Mouse (Mus musculus) forebrain, embryonic 16.5 days (tissue): Measurements from ENCODE around the gene Nudt22. TPM values are rescaled to one million over a fixed set of nuclear protein-coding genes. Genes with fewer than 3 reads are reported as not detected.
A peak's percentile ranks its signal among the peaks of the same experiment; 100 is the strongest.

Experiments
- ATAC-seq: fragments of 200-750 bp; cut with Nextera tagmentation; 2 replicates; pipeline ENCODE4 v1.8.0; 2017; ENCODE audit warnings: mild to moderate bottlenecking, moderate library complexity
- H3K27ac ChIP-seq: fragments of 300-500 bp; sonication (generic); 2 replicates; pipeline ENCODE4 v1.5.1; 2014; ENCODE audit warnings: low read length, control low read depth
- H3K27me3 ChIP-seq: fragments of 300-500 bp; sonication (generic); replicated peaks from 2 replicates; pipeline ENCODE4 v1.6.1; 2014; ENCODE audit warnings: low read length; ENCODE audit not compliant: control insufficient read depth, insufficient read depth
- H3K36me3 ChIP-seq: fragments of 300-500 bp; sonication (generic); 2 replicates; pipeline ENCODE4 v1.6.1; 2014; ENCODE audit not compliant: control insufficient read depth, insufficient read depth
- H3K4me1 ChIP-seq: fragments of 300-500 bp; sonication (generic); replicated peaks from 2 replicates; pipeline ENCODE4 v1.6.1; 2014; ENCODE audit warnings: low read length; ENCODE audit not compliant: control insufficient read depth, insufficient read depth
- H3K4me2 ChIP-seq: fragments of 300-500 bp; sonication (generic); 2 replicates; pipeline ENCODE4 v1.6.1; 2014; ENCODE audit warnings: mild to moderate bottlenecking, low read length, control low read depth
- H3K4me3 ChIP-seq: fragments of 300-500 bp; sonication (generic); replicated peaks from 2 replicates; pipeline ENCODE4 v1.5.1; 2014; ENCODE audit warnings: mild to moderate bottlenecking, low read length, control low read depth
- H3K9ac ChIP-seq: fragments of 300-500 bp; sonication (generic); replicated peaks from 2 replicates; pipeline ENCODE4 v1.6.1; 2014; ENCODE audit warnings: low read depth, low read length, control low read depth
- H3K9me3 ChIP-seq: fragments of 300-500 bp; sonication (generic); 2 replicates; pipeline ENCODE4 v1.6.1; 2016; ENCODE audit warnings: low read length; ENCODE audit not compliant: control insufficient read depth
- WGBS: fragments of 180-500 bp; shearing (Covaris S2); extraction: QIAGEN DNeasy Blood & Tissue Kit; methylation state at CpG from one replicate; pipeline ENCODE4 v1.1.7; 2014; 5-methylcytosine and 5-hydroxymethylcytosine counted together
- polyA plus RNA-seq: library from polyadenylated mRNA; unstranded; fragments of >200 nt; fragmentation: Nextera tagmentation; extraction: Ambion mirVana; gene quantifications from 2 replicates; pipeline ENCODE4 v1.2.1, GENCODE M21; 2015

Gene Nudt22
- polyA plus RNA-seq, 1 experiment from 2014 or later = 16.0 TPM

DNA sequence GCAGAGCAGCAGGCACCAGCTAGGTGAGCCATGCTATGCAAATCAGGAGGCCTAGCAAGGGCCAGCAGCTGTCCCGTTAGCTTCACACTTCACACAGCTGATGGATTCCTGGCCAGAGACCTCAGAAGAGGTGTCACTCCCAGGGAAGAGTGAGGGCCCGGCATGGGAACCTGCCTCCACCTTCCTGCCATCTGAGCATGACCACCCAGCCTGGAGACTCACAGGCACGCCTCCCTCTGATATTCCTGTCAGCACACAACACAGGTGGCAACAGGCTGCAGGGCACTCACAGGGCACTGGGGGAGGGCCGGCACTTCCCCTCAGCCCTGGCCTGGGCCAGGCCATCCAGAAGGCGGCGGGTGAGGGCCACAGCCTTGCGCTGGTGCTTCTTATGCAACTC is 40.5 kb downstream of the Nudt22 start:
- Histone ChIP-seq H3K9me3 (no peaks in the 10 kb centered on the region), H3K4me1 (peaks cover 11% of the 10 kb centered on the region), H3K27me3 (no peaks in the 10 kb centered on the region), H3K9ac (no peak overlapping the region), H3K36me3 (no peaks in the 10 kb centered on the region), H3K27ac (no peak overlapping the region), H3K4me2 (no peak overlapping the region), H3K4me3 (no peak overlapping the region)
- 90% methylated on average over 7 of the region's 7 CpGs for WGBS
- ATAC-seq = no peak

DNA sequence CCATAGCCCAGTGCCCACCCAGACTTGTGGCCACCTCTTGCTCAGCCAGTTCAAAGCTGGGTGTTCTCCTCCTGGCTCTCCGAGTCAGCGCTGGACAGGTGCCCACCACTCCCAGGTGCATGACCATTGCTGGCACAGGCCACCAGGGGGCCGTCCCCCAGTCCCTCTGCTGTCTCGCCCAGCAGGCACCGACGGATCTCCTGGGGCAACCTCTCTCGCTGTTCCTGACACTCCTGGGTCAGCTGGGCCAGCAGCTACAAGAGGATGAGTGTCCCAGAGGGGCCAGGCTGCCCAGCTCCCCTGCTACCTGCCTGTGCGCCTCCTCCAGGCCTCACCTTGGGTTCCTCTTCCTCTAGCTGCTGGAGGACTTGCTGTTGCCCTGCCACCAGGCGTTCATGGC is 41.9 kb downstream of the Nudt22 start:
- 45% methylated on average over 9 of the region's 9 CpGs for whole genome bisulfite sequencing
- ATAC-seq = no peak
- Histone ChIP-seq H3K9me3 (no peaks in the 10 kb centered on the region), H3K4me3 (no peak overlapping the region), H3K36me3 (no peaks in the 10 kb centered on the region), H3K27ac (no peak overlapping the region), H3K27me3 (no peaks in the 10 kb centered on the region), H3K4me2 (no peak overlapping the region), H3K9ac (no peak overlapping the region), H3K4me1 (peaks cover 17% of the 10 kb centered on the region)

DNA sequence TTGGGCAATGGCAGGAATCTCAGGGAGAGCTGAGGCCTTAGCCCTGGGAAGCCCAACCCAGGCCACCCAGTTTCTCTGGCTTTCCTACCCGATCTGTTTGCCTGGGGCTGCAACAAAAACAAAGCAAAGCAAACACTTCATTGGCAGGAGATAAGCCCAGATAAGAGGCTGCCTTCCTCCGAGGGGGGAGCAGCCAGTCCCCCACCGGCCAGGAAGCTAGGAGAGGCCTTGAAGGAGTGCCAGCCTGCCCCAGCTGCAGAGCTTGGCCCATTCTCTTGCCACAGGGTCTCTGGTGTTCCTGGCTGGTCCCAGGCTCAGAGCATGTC is 43.2 kb downstream of the Nudt22 start:
- H3K36me3 ChIP-seq = no peaks in the 10 kb centered on the region
- H3K9ac ChIP-seq = peak overlapping the region; percentile 14; the same call in 1 of the 2 replicates
- H3K4me1 ChIP-seq = peaks cover 17% of the 10 kb centered on the region
- ATAC-seq = no peak
- H3K4me3 ChIP-seq = no peak overlapping the region; the same call in 1 of the 2 replicates
- no peaks in the 10 kb centered on the region for H3K9me3 ChIP-seq
- H3K4me2 ChIP-seq = peak overlapping the region; percentile 77
- no peak overlapping the region; the same call in 1 of the 2 replicates for H3K27ac ChIP-seq
- WGBS = 28% methylated on average over 3 of the region's 3 CpGs
- H3K27me3 ChIP-seq = no peaks in the 10 kb centered on the region

DNA sequence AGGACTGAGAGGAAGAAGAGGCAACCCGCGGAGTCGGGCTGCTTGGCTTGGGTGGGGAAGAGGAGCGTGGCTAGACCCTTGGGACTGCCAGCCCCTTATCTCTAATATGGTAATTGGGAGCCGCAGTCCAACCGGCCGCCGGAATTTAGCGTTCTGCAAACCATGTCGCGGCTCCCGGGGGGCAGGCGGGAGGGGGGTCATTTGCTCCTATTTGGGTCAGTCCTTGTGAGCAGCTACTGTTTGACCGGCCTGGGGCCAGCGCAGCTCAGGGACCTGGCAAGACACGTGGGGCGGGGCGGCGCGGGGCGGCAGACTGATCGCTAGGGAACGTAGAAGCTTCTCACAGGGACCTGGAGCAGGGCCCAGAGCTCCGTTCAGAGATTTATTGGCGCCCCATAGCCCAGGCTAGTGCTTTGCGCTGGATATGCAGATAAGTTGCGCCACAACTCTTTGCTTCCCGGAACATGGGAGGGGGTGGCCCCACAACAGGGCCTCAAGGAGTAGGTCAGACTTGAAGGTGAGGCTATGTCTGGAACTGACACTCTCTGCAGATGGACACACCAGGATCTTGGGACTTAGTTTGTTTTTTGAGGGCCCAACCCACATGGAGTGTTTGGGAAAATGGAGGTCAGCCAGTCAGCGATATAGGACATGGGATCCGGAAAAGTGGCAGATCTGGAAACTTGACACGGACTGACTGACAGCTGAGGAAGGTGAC is 43.8 kb downstream of the Nudt22 start:
- Histone ChIP-seq H3K4me1 (peaks cover 17% of the 10 kb centered on the region), H3K4me2 (peak overlapping the region; percentile 77), H3K27ac (peak overlapping the region; percentile 95), H3K36me3 (no peaks in the 10 kb centered on the region), H3K9ac (peak overlapping the region; percentile 76), H3K27me3 (no peaks in the 10 kb centered on the region), H3K4me3 (peak overlapping the region; percentile 68), H3K9me3 (no peaks in the 10 kb centered on the region)
- 3% methylated on average over 31 of the region's 31 CpGs for WGBS
- peak; percentile 39 for ATAC-seq

DNA sequence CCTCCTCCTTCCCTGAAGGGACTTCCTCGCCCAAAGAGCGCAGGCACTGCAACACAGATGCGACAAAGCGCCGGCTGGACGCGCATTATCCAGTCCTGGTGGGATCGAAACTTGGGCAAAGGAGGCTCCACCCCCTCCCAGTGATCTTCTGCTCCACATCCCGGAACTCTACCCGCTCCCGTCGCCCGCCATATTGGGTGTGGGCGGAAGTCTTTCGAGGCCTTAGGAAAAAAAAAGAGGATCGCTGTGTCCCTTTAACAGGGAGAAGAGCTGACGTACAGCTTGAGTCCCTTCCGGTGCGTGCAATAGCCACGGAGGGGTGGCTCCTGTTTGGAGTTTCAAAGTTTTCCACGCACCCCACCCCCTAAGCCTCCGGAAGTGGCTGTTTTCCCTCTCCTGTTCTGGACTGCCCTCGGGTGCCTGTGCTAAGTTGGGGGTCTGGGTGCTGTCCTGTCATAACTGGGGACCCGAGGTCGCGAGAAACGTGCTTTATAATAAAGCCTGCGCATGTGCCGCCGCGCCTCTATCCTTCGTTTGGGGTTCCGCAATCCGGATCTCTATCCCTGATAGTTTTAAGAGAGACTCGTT is 44.4 kb downstream of the Nudt22 start:
- Histone ChIP-seq H3K9me3 (no peaks in the 10 kb centered on the region), H3K4me1 (peaks cover 17% of the 10 kb centered on the region), H3K36me3 (no peaks in the 10 kb centered on the region), H3K4me2 (peak overlapping the region; percentile 77), H3K9ac (peak overlapping the region; percentile 76), H3K4me3 (peak overlapping the region; percentile 68), H3K27me3 (no peaks in the 10 kb centered on the region), H3K27ac (peak overlapping the region; percentile 95)
- peak; percentile 90 for ATAC-seq
- under 1% methylated on average over 35 of the region's 35 CpGs for WGBS

DNA sequence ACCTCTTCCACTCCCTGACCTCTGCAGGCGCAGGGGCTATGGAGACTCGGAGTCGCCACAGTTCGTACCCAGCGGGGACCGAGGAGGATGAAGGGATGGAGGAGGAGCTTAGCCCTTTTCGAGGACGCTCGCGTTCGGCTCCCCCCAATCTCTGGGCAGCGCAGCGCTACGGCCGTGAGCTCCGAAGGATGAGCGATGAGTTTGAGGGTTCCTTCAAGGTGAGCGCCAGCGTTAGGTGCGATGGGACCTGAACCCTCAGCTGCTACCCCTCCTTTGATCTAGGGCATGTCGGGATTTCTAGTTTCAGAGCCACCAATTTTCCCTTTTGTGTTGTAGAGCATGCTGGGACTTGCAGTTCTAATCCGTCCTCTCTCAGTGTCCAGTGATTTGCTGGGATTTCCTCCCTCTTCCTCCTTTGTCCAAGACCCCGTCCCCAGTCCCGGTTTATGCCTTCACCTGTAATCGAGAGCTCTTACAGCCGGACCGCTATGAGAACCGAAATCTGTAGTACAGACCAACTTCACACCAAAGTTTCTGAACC is 45.2 kb downstream of the Nudt22 start:
- ATAC-seq = peak; percentile 65

DNA sequence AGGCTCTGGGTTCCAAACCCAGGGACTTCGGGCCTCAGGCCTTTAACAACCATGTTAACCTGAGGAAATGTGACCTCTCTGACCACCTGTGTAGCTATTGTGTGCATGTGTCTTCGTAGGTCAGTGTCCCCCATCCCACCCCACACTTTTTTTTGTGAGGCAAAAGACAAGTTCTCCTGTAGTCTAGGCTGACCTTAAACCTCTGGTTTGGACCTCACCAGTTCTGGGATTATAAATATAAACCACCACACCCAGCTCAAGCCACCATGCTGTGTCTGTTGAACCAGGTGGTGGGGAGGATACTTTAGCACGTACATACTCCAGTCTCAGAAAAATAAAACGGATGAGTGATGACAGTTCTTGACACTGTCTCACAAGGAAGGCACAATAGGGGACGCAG is 46.0 kb downstream of the Nudt22 start:
- peaks cover 17% of the 10 kb centered on the region for H3K4me1 ChIP-seq

More for the DNA sequence above, 45.2 kb downstream of the Nudt22 start:
- peak overlapping the region; percentile 76 for H3K9ac ChIP-seq
- peak overlapping the region; percentile 77 for H3K4me2 ChIP-seq
- peaks cover 17% of the 10 kb centered on the region for H3K4me1 ChIP-seq
- peaks cover 2% of the 10 kb centered on the region; the same call in 1 of the 2 replicates for H3K36me3 ChIP-seq
- under 1% methylated on average over 28 of the region's 28 CpGs for WGBS
- H3K4me3 ChIP-seq = peak overlapping the region; percentile 68
- no peaks in the 10 kb centered on the region for H3K27me3 ChIP-seq
- peak overlapping the region; percentile 95 for H3K27ac ChIP-seq
- H3K9me3 ChIP-seq = no peaks in the 10 kb centered on the region

DNA sequence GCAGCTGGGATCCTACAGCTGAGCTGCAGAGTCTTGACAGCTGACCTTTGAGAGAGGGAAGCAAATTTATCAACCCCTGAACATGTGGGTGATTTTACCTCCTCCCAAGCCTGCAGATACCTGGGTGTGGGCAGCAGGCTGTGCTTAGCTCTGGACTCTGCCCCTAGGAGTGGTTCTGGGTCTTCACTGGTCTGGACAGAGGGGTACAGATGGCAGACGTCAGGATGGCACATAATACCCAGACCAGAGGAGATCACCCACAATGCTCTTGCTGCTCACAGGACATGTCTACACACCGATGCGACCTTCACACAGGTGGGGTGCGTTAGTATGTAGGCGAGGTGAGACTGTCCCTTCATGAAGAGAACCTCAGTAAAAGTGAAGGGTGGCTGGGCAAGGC is 46.4 kb downstream of the Nudt22 start:
- WGBS = 85% methylated on average over 5 of the region's 5 CpGs
- H3K9ac ChIP-seq = 0 out of 2 replicates have a peak overlapping the region, but pooled peaks have one; percentile 7
- no peak overlapping the region for H3K4me2 ChIP-seq
- peaks cover 17% of the 10 kb centered on the region for H3K4me1 ChIP-seq
- H3K27ac ChIP-seq = no peak overlapping the region
- no peak overlapping the region for H3K4me3 ChIP-seq
- no peaks in the 10 kb centered on the region for H3K27me3 ChIP-seq
- H3K36me3 ChIP-seq = peaks cover 2% of the 10 kb centered on the region; the same call in 1 of the 2 replicates
- H3K9me3 ChIP-seq = no peaks in the 10 kb centered on the region
- no peak for ATAC-seq

More for the DNA sequence above, 46.0 kb downstream of the Nudt22 start:
- 51% methylated on average over 5 of the region's 5 CpGs for WGBS
- Histone ChIP-seq H3K9ac (peak overlapping the region; percentile 76; the same call in 1 of the 2 replicates), H3K27me3 (no peaks in the 10 kb centered on the region), H3K27ac (no peak overlapping the region), H3K36me3 (peaks cover 2% of the 10 kb centered on the region; the same call in 1 of the 2 replicates), H3K4me2 (peak overlapping the region; percentile 77), H3K9me3 (no peaks in the 10 kb centered on the region), H3K4me3 (peak overlapping the region; percentile 68)
- no peak for ATAC-seq

DNA sequence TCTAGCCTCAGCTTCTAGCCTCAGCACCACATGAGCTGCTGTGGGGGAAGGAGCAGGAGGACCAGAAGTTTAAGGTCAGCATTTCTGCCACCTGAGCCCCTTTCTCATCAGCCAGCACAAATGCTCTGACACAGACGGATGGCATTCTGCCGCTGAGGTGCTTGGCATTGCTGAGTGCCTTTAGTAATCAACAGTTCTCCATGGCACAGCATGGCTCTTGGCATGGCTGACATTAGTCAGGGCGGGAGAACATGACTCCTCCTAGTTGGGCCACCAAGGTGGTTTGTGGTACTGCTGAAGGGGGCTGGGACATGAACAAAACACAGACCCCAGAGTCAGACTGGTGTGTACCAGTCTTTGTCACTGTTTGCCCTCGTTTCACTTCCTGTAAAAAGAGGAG is 47.7 kb downstream of the Nudt22 start:
- no peak for ATAC-seq
- 70% methylated on average over 4 of the region's 4 CpGs for WGBS
- Histone ChIP-seq H3K4me2 (no peak overlapping the region), H3K9me3 (no peaks in the 10 kb centered on the region), H3K36me3 (peaks cover 2% of the 10 kb centered on the region; the same call in 1 of the 2 replicates), H3K27me3 (no peaks in the 10 kb centered on the region), H3K27ac (no peak overlapping the region), H3K4me1 (peaks cover 17% of the 10 kb centered on the region), H3K4me3 (no peak overlapping the region), H3K9ac (no peak overlapping the region)
